Mouse (Mus musculus) liver, embryonic 18 days (tissue): ENCODE measurements around the gene Mms19. TPM values are rescaled to one million over a fixed set of nuclear protein-coding genes. Genes with fewer than 3 reads are reported as not detected.

Experiments used
- polyA plus RNA-seq: library from polyadenylated mRNA; depleted of rRNA; stranded (reverse); fragments of >200 nt; gene quantifications from 2 replicates; pipeline ENCODE4 v1.2.3, GENCODE M21; 2012; rRNA removed

The Mms19 gene
- 18.2 and 22.0 TPM in 2 replicates for polyA plus RNA-seq

DNA sequence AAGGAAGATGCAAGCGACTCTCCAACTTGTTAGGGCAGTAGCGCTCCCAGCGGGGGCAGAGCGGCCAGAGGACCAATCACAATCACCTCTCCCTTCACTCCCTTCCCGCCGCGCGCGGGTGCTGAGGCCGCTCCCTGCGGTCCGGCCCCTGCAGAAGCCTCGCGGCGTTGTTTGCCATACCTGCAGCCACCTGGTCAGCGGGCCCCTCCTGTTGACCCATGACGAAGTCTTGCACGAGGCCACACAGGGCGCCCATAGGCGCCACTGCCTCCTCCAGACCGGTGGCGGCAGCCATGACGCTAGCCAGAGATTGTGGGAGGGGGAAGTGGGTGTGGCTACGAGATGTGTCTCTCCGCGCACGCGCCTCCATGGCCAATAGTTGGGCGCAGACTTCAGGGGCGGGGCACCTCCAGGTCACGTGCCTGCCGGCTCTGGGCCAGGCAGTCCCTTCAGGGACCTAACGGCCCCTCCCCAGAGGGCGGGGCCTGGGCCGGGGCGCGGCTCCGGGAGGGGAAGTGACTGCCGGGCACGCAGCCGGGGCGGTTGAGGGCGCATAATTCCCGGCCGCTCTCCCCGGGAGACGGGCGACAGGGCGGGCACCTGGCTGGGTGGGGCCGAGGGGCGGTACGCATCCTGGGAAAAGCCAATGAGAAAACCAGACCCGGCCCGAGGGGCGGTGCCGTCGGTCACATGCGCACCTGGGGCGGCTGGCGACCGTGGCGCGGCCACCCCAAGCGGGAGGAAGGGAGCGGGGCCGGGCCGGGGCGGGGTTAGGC lies at the start of gene Mms19:
Gene Mms19 (minus strand): TSS at position 339 of the 776 bp plus-strand sequence.

GRCm38 (mm10) chr19:41981595-41981927 lies 604 bp upstream of the Mms19 start, which contains the start of gene Ubtd1:
Gene Ubtd1, plus strand, starts transcription at chr19:41981763.

DNA sequence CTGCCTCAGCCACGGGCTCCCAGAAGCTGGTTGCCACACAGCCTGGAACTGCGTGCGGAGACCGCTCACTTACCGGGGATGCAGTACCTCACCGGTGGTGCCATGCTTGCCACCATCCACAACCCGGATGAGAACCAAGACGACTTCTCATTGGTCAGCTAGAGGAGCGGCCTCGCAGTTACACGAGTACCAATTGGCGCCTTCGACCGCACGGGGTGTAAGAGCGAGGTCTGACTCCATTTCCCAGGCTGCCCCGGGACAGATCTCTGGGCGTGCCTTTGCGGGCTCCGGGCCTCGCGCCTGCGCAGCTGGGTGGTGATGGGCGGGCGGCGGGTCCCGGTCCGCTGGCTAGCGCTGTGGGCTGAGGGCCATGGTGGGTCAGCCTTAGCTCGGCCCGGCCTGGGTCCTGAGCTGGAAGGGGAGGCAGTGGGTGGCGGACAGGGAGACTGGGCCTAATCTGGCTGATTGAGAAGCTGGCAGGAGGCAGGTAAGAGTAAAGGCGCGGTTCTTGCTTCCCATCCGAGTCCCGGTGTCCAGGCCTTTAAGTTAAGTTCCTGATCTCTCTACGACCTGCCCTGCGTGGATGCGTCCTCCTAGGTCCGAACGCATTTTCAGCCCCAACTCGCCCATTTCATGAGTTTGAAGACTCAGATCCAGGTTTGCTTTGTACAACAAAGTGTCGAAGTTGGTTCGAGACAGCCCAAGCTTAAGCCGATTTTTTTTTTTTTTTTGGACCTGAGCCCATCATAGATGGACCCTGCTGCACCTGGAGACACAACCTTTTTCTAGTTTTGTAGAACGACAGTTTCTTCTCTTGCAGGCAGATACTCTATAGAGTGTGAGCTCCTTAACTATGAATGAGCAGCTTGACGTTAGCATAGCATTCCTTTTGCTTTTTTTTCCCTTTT lies 47.5 kb downstream of the Mms19 start, which contains the start of the genes Exosc1 and Zdhhc16:
Gene Exosc1 (minus strand): TSS at position 245 of the 908 bp plus-strand sequence.
Gene Zdhhc16 (plus strand): TSS at position 302 of the 908 bp plus-strand sequence.

GRCm38 (mm10) chr19:41911178-41912073 lies 69.5 kb downstream of the Mms19 start, which contains the start of gene Pgam1:
Gene Pgam1, plus strand, starts transcription at chr19:41911923.

GRCm38 (mm10) chr19:41895460-41896318 lies 85.3 kb downstream of the Mms19 start, which contains the start of gene Rrp12:
Gene Rrp12, minus strand, starts transcription at chr19:41896173.

Other genes starting within 250 kb of the Mms19 start
- 0.38 and 0.41 TPM in 2 replicates for gene Slit1, start 237.5 kb downstream of the Mms19 start, polyA plus RNA-seq
- 13.7 and 15.6 TPM in 2 replicates for gene Arhgap19, start 179.1 kb downstream of the Mms19 start, polyA plus RNA-seq
- gene Frat1, start 151.2 kb downstream of the Mms19 start, polyA plus RNA-seq, result 1.7 and 2.3 TPM in 2 replicates
- gene Frat2, start 133.0 kb downstream of the Mms19 start, polyA plus RNA-seq, result 3.1 and 4.1 TPM in 2 replicates
- gene Rrp12, start 85.0 kb downstream of the Mms19 start, polyA plus RNA-seq, result 3.2 and 3.8 TPM in 2 replicates
- gene Pgam1, start 69.2 kb downstream of the Mms19 start, polyA plus RNA-seq, result 366 and 408 TPM in 2 replicates
- gene Exosc1, start 47.7 kb downstream of the Mms19 start, polyA plus RNA-seq, result 13.8 and 14.0 TPM in 2 replicates
- gene Zdhhc16, start 47.7 kb downstream of the Mms19 start, polyA plus RNA-seq, result 20.9 and 21.9 TPM in 2 replicates
- 9.3 TPM in 2 replicates for gene Ubtd1, start 606 bp upstream of the Mms19 start, polyA plus RNA-seq
- 0.05 and 0.06 TPM in 2 replicates for gene Ankrd2, start 54.8 kb upstream of the Mms19 start, polyA plus RNA-seq
- 73.2 and 87.5 TPM in 2 replicates for gene Hoga1, start 64.5 kb upstream of the Mms19 start, polyA plus RNA-seq
- 1.8 and 2.4 TPM in 2 replicates for gene 4933411K16Rik, start 71.1 kb upstream of the Mms19 start, polyA plus RNA-seq
- 1.1 TPM in 2 replicates for gene Morn4, start 105.2 kb upstream of the Mms19 start, polyA plus RNA-seq
- 16.6 and 17.3 TPM in 2 replicates for gene Pi4k2a, start 109.3 kb upstream of the Mms19 start, polyA plus RNA-seq
- gene Avpi1, start 147.9 kb upstream of the Mms19 start, polyA plus RNA-seq, result 23.1 and 28.3 TPM in 2 replicates
- gene Marveld1, start 166.2 kb upstream of the Mms19 start, polyA plus RNA-seq, result 17.8 and 21.1 TPM in 2 replicates
- 12.2 and 16.6 TPM in 2 replicates for gene Zfyve27, start 182.8 kb upstream of the Mms19 start, polyA plus RNA-seq
- not detected in 2 replicates for gene Sfrp5, start 221.1 kb upstream of the Mms19 start, polyA plus RNA-seq